Mouse (Mus musculus) ES-E14 (cell line): Measurements from ENCODE around the gene Ppara.

Experiments used
- CHD2 ChIP-seq: IDR thresholded peaks from 2 replicates; pipeline ENCODE4 v1.6.1; 2014; ENCODE audit warnings: mild to moderate bottlenecking, low read depth, low read length, inconsistent platforms
- MAFK ChIP-seq: IDR thresholded peaks from 2 replicates; pipeline ENCODE4 v1.6.1; 2014; ENCODE audit warnings: mild to moderate bottlenecking, low read depth, low read length, inconsistent platforms; ENCODE audit not compliant: insufficient read depth
- ZNF384 ChIP-seq: IDR thresholded peaks from 2 replicates; pipeline ENCODE4 v1.6.1; 2012; ENCODE audit warnings: low read depth, low read length, inconsistent platforms

GRCm38 (mm10) chr15:85776241-85776640, 41.5 kb downstream of the Ppara start:
- TF ChIP-seq ZNF384 (no peak), MAFK (no peak), CHD2 (no peak)
